Mouse (Mus musculus) heart, postnatal 0 days (tissue): ENCODE measurements at regions not wholly inside any gene's neighbourhood (a gene's known extent, or its start where the extent isn't known, plus 50 kb on each side); places are given as distances from the start of the nearest gene placed in this dataset.

ENCODE experiments used
- CTCF ChIP-seq: IDR thresholded peaks from 2 replicates; pipeline ENCODE4 v1.5.1; 2016; ENCODE audit warnings: antibody characterized with exemption, control low read depth, low read depth
- EP300 ChIP-seq: IDR thresholded peaks from 2 replicates; pipeline ENCODE4 v1.6.1; 2016; ENCODE audit warnings: antibody characterized with exemption, low read depth

DNA sequence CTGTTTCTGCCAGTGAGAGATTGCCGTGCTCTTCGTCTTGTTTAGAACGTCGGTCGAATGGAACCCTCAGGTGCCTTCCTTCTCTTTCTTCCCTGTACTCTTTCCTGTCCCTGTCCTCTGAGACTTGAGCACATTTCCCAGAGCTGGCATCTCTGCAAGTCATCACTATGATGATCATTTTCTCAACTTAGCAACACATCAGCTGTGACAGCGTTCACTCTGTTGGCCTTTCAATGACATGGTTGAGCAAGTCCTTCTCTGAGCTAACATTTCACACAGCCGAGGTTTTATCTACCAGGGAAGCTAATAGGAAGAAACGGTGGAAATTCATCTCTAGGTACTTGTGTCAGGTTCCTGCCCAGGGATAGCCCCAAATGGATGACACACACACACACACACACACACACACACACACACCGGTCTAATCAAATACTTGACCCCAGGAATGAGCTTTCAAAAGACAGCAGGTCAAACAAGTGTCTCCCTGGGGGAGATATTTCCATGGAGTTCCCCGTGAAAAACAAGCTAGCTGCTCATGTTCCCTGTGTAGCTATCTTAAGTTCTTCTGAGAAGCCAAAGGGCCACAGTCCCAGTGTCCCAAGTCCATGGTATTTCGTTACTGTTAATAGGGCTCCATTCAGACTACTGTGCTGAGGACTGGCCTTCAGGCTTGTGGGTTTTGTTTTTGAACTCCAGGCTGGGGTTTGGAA lies 167.0 kb upstream of the Trib2 start:
- TF ChIP-seq CTCF (no peak), EP300 (no peak)
